Mouse (Mus musculus): Measurements from ENCODE around the gene Prex1. TPM values are rescaled to one million over a fixed set of nuclear protein-coding genes. Genes with fewer than 3 reads are reported as not detected.

Gene Prex1
- polyA plus RNA-seq, 1 experiment from 2014 or later: 26.6 TPM

DNA sequence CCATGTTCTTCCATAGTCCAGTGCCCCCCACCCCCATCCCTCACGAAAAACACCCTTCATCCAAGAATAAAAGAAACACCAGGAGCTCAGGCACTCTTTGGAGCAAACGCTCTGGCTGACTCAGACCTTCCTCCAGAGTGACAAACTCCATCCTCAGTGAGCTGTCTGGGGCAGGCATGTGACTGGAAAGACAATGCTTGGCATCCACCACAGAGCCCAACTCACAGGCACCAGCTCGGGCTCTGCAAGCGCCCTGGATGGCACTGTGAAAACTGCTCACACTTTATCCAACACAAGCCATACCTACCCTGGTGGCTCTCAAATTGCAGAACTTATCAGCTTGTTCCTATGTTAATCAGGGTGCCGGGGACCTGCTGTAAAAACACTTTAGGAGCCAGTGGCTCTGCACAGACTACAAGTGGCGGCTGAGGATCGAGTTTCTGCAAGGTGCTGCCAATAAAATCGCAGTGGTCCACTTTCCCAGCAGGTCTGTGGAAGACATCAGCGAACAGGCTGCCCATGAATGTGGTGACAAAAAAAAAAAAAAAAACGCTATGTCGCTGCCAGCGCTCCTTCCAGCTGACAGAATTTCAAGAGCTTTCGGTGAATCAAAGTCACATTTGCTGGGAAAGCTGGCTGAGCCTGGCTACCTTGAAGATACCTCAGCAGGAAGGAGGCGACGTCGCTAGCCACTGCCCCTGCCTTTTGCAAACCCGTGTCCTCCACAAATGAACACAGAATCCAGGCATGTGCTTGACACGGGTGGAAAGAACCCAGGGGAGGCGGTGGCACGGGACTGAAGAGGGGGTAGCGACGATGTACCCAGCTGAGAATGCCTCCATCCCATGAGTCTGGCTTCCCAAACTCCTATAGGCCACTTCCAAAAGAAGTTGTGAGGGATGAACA is 45.6 kb downstream of the Prex1 start:
- H3K4me3 ChIP-seq (ENCODE audit: low read depth, low read length): no peak overlapping the region
- no peak for ATAC-seq (ENCODE audit: low read depth)
- peak; percentile 51 for DNase-seq (ENCODE audit: low spot score)
- H3K4me1 ChIP-seq (ENCODE audit: control insufficient read depth, insufficient read depth, low read length): peaks cover 28% of the 10 kb centered on the region
- no peak overlapping the region for H3K4me2 ChIP-seq (ENCODE audit: low read depth, low read length)
- H3K36me3 ChIP-seq (ENCODE audit: control insufficient read depth, insufficient read depth, low read length): no peaks in the 10 kb centered on the region
- WGBS: 35% methylated on average over 22 of the region's 22 CpGs
- H3K27ac ChIP-seq (replicated peaks; ENCODE audit: low read depth, low read length): 0 out of 2 replicates have a peak overlapping the region, but pooled peaks have one; percentile 50
- no peaks in the 10 kb centered on the region for H3K27me3 ChIP-seq (replicated peaks; ENCODE audit: control insufficient read depth, insufficient read depth, low read length)
- H3K9ac ChIP-seq (ENCODE audit: low read depth, low read length): no peak overlapping the region
- H3K9me3 ChIP-seq (ENCODE audit: control insufficient read depth, low read length): no peaks in the 10 kb centered on the region

DNA sequence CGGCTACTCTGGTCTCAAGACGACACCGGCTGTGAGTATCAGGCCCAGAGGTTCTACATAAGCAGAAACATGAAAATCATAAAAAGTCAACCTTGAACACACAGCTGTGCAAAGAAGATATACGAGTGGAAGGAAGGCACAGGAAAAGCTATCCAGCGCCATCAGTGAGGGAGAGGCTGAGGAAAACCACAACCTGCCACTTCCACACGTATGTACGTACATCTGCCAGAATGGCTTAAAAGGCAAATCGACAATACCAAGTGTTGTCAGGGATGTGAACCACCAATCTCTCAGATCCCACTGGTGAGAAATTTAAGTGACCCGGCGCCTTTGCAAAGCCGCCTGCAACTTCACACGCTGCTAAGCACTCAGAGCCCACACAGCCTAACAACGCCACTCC is 47.5 kb downstream of the Prex1 start:
- DNase-seq (ENCODE audit: low spot score): no peak

DNA sequence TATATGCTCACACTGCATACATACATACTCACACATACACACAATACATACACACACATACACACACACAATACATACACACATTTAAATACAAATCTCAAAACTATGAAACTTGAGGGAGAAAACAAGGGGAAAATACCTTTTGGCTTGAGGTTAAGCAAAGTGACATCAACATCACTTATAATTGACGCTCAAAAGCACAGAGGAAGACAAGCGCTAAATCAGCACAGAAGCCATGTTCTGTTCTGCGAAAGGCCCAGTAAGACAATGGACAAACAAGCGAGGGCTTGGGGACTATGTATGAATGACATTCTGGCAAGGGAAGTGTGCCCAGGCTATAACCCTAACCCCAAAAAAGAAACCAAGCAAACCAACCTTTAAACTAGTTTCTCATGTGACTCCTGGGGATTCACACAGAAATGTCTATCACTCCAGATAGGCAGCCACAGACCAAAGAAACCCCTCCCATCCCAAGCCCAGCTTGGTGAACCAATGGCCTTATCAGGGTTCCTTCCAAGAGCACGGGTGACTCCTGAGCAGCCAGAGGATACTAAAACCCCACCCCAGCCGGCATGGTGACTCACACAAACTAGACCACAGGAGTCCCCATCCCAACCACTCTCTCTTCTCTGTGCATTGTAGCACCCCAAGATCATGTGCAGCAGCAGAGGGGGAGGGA is 48.2 kb downstream of the Prex1 start:
- WGBS: 79% methylated on average over 6 of the region's 6 CpGs
- no peak for ATAC-seq (ENCODE audit: low read depth)
- Histone ChIP-seq H3K27ac (replicated peaks; ENCODE audit: low read depth, low read length) (no peak overlapping the region), H3K36me3 (ENCODE audit: control insufficient read depth, insufficient read depth, low read length) (no peaks in the 10 kb centered on the region), H3K27me3 (replicated peaks; ENCODE audit: control insufficient read depth, insufficient read depth, low read length) (no peaks in the 10 kb centered on the region), H3K9ac (ENCODE audit: low read depth, low read length) (no peak overlapping the region), H3K4me3 (ENCODE audit: low read depth, low read length) (no peak overlapping the region), H3K4me2 (ENCODE audit: low read depth, low read length) (no peak overlapping the region), H3K4me1 (ENCODE audit: control insufficient read depth, insufficient read depth, low read length) (peaks cover 27% of the 10 kb centered on the region), H3K9me3 (ENCODE audit: control insufficient read depth, low read length) (no peaks in the 10 kb centered on the region)
- no peak for DNase-seq (ENCODE audit: low spot score)

More for the DNA sequence above, 47.5 kb downstream of the Prex1 start:
- no peak for ATAC-seq (ENCODE audit: low read depth)
- no peaks in the 10 kb centered on the region for H3K36me3 ChIP-seq (ENCODE audit: control insufficient read depth, insufficient read depth, low read length)
- H3K9me3 ChIP-seq (ENCODE audit: control insufficient read depth, low read length): no peaks in the 10 kb centered on the region
- H3K27me3 ChIP-seq (replicated peaks; ENCODE audit: control insufficient read depth, insufficient read depth, low read length): no peaks in the 10 kb centered on the region
- no peak overlapping the region for H3K9ac ChIP-seq (ENCODE audit: low read depth, low read length)
- H3K4me3 ChIP-seq (ENCODE audit: low read depth, low read length): no peak overlapping the region
- peaks cover 30% of the 10 kb centered on the region for H3K4me1 ChIP-seq (ENCODE audit: control insufficient read depth, insufficient read depth, low read length)
- H3K4me2 ChIP-seq (ENCODE audit: low read depth, low read length): no peak overlapping the region
- no peak overlapping the region for H3K27ac ChIP-seq (replicated peaks; ENCODE audit: low read depth, low read length)
- 85% methylated on average over 13 of the region's 13 CpGs for WGBS

DNA sequence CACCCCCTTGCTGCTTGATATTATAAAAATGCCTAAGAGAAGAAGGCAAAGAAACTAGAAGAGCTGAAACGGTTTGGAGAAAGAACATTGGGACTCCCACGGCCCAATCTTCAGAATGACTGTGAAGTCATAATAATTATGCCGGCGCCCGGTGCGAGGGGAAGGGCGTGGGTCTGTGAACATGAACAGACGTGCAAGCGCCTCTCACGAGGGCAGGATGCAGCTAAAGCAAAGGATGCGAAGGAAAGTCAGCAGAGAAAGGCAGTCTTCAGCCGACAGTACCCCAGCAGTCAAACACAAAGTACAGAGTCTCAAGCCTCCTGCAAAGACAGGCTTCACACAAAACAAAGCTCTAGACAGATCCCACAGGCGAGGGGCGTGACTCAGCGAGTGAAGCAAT is 49.1 kb downstream of the Prex1 start:
- Histone ChIP-seq H3K4me2 (ENCODE audit: low read depth, low read length) (no peak overlapping the region), H3K27ac (replicated peaks; ENCODE audit: low read depth, low read length) (no peak overlapping the region), H3K4me1 (ENCODE audit: control insufficient read depth, insufficient read depth, low read length) (peaks cover 27% of the 10 kb centered on the region), H3K9ac (ENCODE audit: low read depth, low read length) (no peak overlapping the region), H3K4me3 (ENCODE audit: low read depth, low read length) (no peak overlapping the region), H3K9me3 (ENCODE audit: control insufficient read depth, low read length) (no peaks in the 10 kb centered on the region), H3K36me3 (ENCODE audit: control insufficient read depth, insufficient read depth, low read length) (no peaks in the 10 kb centered on the region), H3K27me3 (replicated peaks; ENCODE audit: control insufficient read depth, insufficient read depth, low read length) (no peaks in the 10 kb centered on the region)
- no peak for ATAC-seq (ENCODE audit: low read depth)
- DNase-seq (ENCODE audit: low spot score): no peak
- WGBS: 76% methylated on average over 15 of the region's 15 CpGs

DNA sequence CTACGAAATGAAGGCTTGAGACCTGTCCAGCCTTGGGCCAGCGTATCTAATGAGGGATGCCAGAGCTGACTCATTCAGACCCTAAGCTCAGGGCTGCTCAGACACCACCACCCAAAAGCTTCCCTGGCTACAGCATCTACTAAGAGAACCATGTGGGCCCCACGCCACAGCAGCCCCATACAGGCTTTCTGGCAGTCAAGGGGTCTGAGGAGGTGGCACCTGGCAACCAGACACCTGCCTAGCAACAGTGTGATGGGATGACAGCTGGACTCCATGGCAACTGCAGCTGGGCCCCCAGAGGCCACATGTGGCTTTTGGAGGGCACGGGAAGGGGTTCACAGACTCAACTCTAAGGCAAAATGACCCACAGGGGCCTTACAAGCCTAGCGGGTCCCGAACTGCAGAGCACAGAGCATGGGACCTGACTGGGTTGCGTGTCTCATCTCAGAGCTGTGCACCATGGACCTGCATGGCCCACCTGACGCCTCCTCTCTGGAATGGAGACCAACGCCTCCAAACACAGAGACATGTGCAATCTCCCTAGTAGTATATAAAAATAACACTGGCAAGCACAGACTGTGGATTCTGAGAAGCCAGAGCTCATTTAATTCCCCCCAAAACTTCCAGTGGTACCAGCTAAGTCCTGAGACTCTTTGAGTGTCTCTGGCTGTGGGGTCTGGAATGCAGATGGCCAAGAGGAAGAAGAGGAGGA is 50.2 kb downstream of the Prex1 start:
- no peak overlapping the region for H3K4me2 ChIP-seq (ENCODE audit: low read depth, low read length)

DNA sequence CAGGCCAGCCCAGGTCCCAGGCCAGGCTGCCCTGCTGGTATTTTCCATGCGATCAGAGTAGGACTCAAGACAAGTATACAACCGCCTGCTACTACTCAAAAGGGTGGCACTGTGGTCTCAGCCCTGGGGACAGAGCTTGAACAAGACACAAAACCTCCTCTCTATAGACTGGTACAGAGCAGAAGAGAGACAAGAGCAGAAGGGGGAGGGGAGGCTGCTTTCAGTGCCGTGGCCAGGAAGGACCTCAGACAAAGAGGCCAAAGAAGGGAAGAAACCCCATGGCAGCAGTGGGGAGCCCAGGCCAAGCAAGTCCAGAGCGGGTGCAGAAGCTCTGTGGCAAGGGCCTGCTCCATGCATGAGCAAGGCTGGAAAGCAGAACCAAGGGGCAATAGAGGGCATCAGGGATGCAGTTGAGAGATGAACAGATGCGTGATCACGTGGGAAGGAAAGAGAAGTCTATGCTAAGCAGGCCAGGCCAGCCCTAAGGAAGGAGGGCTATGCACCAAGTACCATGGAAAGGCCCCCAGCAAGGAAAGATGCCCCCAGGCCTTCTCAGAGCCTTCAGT is 51.0 kb downstream of the Prex1 start:
- no peak for DNase-seq (ENCODE audit: low spot score)
- no peaks in the 10 kb centered on the region for H3K9me3 ChIP-seq (ENCODE audit: control insufficient read depth, low read length)
- H3K27me3 ChIP-seq (replicated peaks; ENCODE audit: control insufficient read depth, insufficient read depth, low read length): no peaks in the 10 kb centered on the region
- no peak overlapping the region for H3K4me2 ChIP-seq (ENCODE audit: low read depth, low read length)
- H3K4me1 ChIP-seq (ENCODE audit: control insufficient read depth, insufficient read depth, low read length): peaks cover 13% of the 10 kb centered on the region
- no peak overlapping the region for H3K4me3 ChIP-seq (ENCODE audit: low read depth, low read length)
- H3K36me3 ChIP-seq (ENCODE audit: control insufficient read depth, insufficient read depth, low read length): no peaks in the 10 kb centered on the region
- no peak overlapping the region for H3K27ac ChIP-seq (replicated peaks; ENCODE audit: low read depth, low read length)
- 69% methylated on average over 6 of the region's 6 CpGs for WGBS
- ATAC-seq (ENCODE audit: low read depth): no peak
- H3K9ac ChIP-seq (ENCODE audit: low read depth, low read length): no peak overlapping the region

More for the DNA sequence above, 50.2 kb downstream of the Prex1 start:
- H3K27ac ChIP-seq (replicated peaks; ENCODE audit: low read depth, low read length): no peak overlapping the region; the same call in 1 of the 2 replicates
- H3K4me1 ChIP-seq (ENCODE audit: control insufficient read depth, insufficient read depth, low read length): peaks cover 20% of the 10 kb centered on the region
- H3K9ac ChIP-seq (ENCODE audit: low read depth, low read length): no peak overlapping the region
- no peak overlapping the region for H3K4me3 ChIP-seq (ENCODE audit: low read depth, low read length)
- ATAC-seq (ENCODE audit: low read depth) (peak; percentile 56; the same call in 1 of the 2 replicates), DNase-seq (ENCODE audit: low spot score) (no peak)
- H3K27me3 ChIP-seq (replicated peaks; ENCODE audit: control insufficient read depth, insufficient read depth, low read length): no peaks in the 10 kb centered on the region
- H3K9me3 ChIP-seq (ENCODE audit: control insufficient read depth, low read length): no peaks in the 10 kb centered on the region
- WGBS: 76% methylated on average over 9 of the region's 9 CpGs
- no peaks in the 10 kb centered on the region for H3K36me3 ChIP-seq (ENCODE audit: control insufficient read depth, insufficient read depth, low read length)

DNA sequence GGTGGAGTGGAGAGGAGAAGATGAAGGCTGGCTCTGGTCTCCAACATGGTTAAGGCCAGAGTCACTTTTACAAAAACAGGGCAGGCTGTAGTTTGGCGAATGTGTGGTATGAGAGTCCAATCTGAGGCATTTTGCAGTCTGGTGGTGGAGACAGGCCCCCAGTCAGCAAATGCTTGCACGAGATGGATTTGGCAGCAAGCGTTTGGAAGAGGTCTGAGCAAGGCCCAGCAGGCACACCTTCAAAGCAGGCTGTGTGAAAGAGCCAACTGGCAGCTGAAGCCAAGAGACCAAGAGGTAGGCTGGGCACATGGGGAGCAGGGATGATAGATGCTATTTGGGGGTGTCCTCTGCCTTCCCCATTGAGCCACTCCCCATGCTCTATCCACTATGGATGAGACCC is 51.7 kb downstream of the Prex1 start:
- ATAC-seq (ENCODE audit: low read depth): no peak
- Histone ChIP-seq H3K4me2 (ENCODE audit: low read depth, low read length) (no peak overlapping the region), H3K9ac (ENCODE audit: low read depth, low read length) (no peak overlapping the region), H3K27me3 (replicated peaks; ENCODE audit: control insufficient read depth, insufficient read depth, low read length) (no peaks in the 10 kb centered on the region), H3K4me3 (ENCODE audit: low read depth, low read length) (no peak overlapping the region), H3K27ac (replicated peaks; ENCODE audit: low read depth, low read length) (no peak overlapping the region), H3K36me3 (ENCODE audit: control insufficient read depth, insufficient read depth, low read length) (no peaks in the 10 kb centered on the region), H3K4me1 (ENCODE audit: control insufficient read depth, insufficient read depth, low read length) (peaks cover 13% of the 10 kb centered on the region), H3K9me3 (ENCODE audit: control insufficient read depth, low read length) (no peaks in the 10 kb centered on the region)
- 53% methylated on average over 3 of the region's 3 CpGs for WGBS
- DNase-seq (ENCODE audit: low spot score): no peak

DNA sequence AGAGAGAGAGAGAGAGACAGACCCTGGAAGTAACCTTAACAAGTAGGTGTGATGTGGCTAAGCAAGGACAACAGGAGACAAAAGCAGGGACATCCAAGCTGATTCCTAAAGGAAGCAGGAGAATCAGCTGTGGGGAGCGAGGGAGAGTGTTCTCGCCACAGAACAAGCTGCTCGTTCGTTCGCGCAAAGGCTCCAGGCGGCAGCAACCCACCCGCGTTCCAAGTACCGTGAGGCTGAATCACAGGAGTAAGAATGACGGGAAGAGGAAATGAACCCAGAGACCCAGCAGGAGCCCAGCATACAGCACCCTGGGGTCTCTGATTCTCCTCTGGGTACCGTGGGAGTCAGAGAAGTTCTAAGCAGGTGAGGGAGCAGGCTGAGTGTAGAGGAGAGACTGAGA is 52.1 kb downstream of the Prex1 start:
- peaks cover 15% of the 10 kb centered on the region for H3K4me1 ChIP-seq (ENCODE audit: control insufficient read depth, insufficient read depth, low read length)
- no peak overlapping the region for H3K27ac ChIP-seq (replicated peaks; ENCODE audit: low read depth, low read length)
- no peaks in the 10 kb centered on the region for H3K27me3 ChIP-seq (replicated peaks; ENCODE audit: control insufficient read depth, insufficient read depth, low read length)
- no peaks in the 10 kb centered on the region for H3K9me3 ChIP-seq (ENCODE audit: control insufficient read depth, low read length)
- no peak overlapping the region for H3K4me3 ChIP-seq (ENCODE audit: low read depth, low read length)
- WGBS: 79% methylated on average over 12 of the region's 12 CpGs
- no peak for DNase-seq (ENCODE audit: low spot score)
- H3K9ac ChIP-seq (ENCODE audit: low read depth, low read length): no peak overlapping the region
- ATAC-seq (ENCODE audit: low read depth): no peak
- no peaks in the 10 kb centered on the region for H3K36me3 ChIP-seq (ENCODE audit: control insufficient read depth, insufficient read depth, low read length)
- no peak overlapping the region for H3K4me2 ChIP-seq (ENCODE audit: low read depth, low read length)
